Mouse (Mus musculus) hindbrain, embryonic 10.5 days (tissue): ENCODE results near the gene Cbx7. TPM values are rescaled to one million over a fixed set of nuclear protein-coding genes. Genes with fewer than 3 reads are reported as not detected.

Experiments
- DNase-seq: peaks from one replicate; pipeline ENCODE4 v3.0.0-alpha.2; 2017; ENCODE audit warnings: low spot score
- H3K27ac ChIP-seq: fragments of 300-500 bp; sonication (generic); 2 replicates; pipeline ENCODE4 v1.5.1; 2016; ENCODE audit warnings: mild to moderate bottlenecking, moderate library complexity
- H3K27me3 ChIP-seq: fragments of 300-500 bp; sonication (generic); 2 replicates; pipeline ENCODE4 v1.6.1; 2016; ENCODE audit warnings: mild to moderate bottlenecking; ENCODE audit not compliant: poor library complexity, insufficient read depth, severe bottlenecking
- H3K36me3 ChIP-seq: fragments of 300-500 bp; sonication (generic); 2 replicates; pipeline ENCODE4 v1.6.1; 2016; ENCODE audit warnings: mild to moderate bottlenecking, moderate library complexity
- H3K4me1 ChIP-seq: fragments of 300-500 bp; sonication (generic); replicated peaks from 2 replicates; pipeline ENCODE4 v1.6.1; 2016; ENCODE audit warnings: mild to moderate bottlenecking
- H3K4me3 ChIP-seq: fragments of 300-500 bp; sonication (generic); 2 replicates; pipeline ENCODE4 v1.5.1; 2016; ENCODE audit warnings: mild to moderate bottlenecking, moderate library complexity
- H3K9me3 ChIP-seq: fragments of 300-500 bp; sonication (generic); 2 replicates; pipeline ENCODE4 v1.6.1; 2016; ENCODE audit warnings: mild to moderate bottlenecking, moderate library complexity
- WGBS: fragments of 180-500 bp; shearing (Covaris S2); methylation state at CpG from one replicate; pipeline ENCODE4 v1.1.7; 2016; 5-methylcytosine and 5-hydroxymethylcytosine counted together
- polyA plus RNA-seq: library from polyadenylated mRNA; unstranded; fragments of >200 nt; fragmentation: Nextera tagmentation; extraction: Ambion mirVana; gene quantifications from 2 replicates; pipeline ENCODE4 v1.2.1, GENCODE M21; 2016

The Cbx7 gene
- polyA plus RNA-seq, 1 experiment from 2014 or later: 2.4 TPM

DNA sequence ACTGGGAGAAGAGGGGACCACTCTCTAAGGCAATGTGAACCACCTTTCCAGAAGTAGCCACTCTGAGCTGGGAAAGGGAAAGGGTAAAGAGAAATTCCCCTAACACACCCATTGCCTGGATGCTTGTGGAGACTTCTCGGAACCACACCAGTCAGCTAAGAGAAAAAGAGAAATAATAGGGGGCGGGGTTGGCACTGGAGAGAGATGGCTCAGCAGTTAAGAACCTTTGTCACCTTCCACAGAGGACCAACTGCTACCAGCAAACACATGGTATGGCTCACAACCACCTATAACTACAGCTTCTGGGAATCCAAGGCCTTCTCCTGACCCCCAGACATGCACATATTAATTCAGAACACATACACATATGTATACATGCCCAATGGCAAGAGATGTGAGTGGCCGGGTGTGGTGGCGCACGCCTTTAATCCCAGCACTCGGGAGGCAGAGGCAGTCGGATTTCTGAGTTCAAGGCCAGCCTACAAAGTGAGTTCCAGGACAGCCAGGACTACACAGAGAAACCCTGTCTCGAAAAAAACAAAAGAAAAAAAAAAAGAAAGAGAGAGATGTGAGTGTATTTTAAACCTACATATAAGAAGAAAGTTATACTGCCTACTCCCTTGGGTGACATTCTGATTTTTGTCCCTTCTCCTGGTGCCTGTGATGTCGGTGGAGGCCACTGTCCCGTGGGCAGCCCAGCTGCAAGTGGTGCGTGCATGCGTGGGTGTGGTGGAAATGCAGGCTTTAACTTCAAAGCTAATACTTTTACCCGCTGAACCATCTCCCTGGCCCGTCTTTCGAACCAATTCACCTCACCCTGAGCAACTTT lies 77.7 kb downstream of the Cbx7 start:
- H3K36me3 ChIP-seq: no peaks in the 10 kb centered on the region
- H3K27ac ChIP-seq: no peak overlapping the region
- peaks cover 33% of the 10 kb centered on the region for H3K27me3 ChIP-seq
- no peaks in the 10 kb centered on the region for H3K9me3 ChIP-seq
- DNase-seq: no peak
- H3K4me1 ChIP-seq: peaks cover 16% of the 10 kb centered on the region
- H3K4me3 ChIP-seq: peak overlapping the region; percentile 52
- WGBS: 81% methylated on average over 15 of the region's 15 CpGs

- H3K27ac ChIP-seq: peak overlapping the region; percentile 76
- H3K27me3 ChIP-seq: peaks cover 33% of the 10 kb centered on the region
- H3K36me3 ChIP-seq: no peaks in the 10 kb centered on the region
- peak overlapping the region; percentile 52 for H3K4me3 ChIP-seq
- H3K4me1 ChIP-seq: peaks cover 16% of the 10 kb centered on the region
- WGBS: 0% methylated on average over 12 of the region's 12 CpGs
- H3K9me3 ChIP-seq: no peaks in the 10 kb centered on the region
- peak; percentile 49 for DNase-seq
These were observed 78.7 kb downstream of the Cbx7 start for GRCm38 (mm10) chr15:79892213-79892541.

GRCm38 (mm10) chr15:79891436-79892212 lies 79.3 kb downstream of the Cbx7 start, which contains the start of gene Apobec3:
TSS of gene Apobec3 (plus strand) at chr15:79891659.
- Histone ChIP-seq H3K4me1 (peaks cover 16% of the 10 kb centered on the region), H3K36me3 (no peaks in the 10 kb centered on the region), H3K4me3 (peak within 1 kb of the TSS; percentile 52), H3K27me3 (peaks cover 33% of the 10 kb centered on the region), H3K27ac (peak within 1 kb of the TSS; percentile 76), H3K9me3 (no peaks in the 10 kb centered on the region)
- WGBS: 2% methylated on average over 20 of the region's 20 CpGs
- DNase-seq: peak; percentile 74

DNA sequence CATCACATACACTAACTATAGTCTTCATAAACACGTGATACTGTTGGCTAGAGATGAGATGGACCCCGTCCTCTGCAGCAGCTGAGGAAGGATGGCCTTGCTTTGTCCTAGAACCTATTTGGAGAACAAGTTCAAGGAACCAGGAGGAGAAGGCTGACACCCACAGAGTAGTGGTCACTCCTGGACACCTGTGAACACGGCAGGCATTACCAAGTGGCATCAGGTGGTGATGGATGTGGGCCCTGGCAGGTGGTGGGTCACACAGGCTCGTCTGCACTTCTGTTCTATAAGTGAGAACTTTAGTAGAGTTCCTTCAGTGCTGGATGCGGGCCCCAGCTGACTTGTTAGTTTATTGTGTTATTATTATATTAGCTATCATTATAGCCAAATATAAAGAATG lies 86.1 kb downstream of the Cbx7 start:
- Histone ChIP-seq H3K4me3 (no peak overlapping the region), H3K27me3 (peaks cover 5% of the 10 kb centered on the region; the same call in 1 of the 2 replicates), H3K36me3 (no peaks in the 10 kb centered on the region), H3K27ac (no peak overlapping the region), H3K9me3 (no peaks in the 10 kb centered on the region), H3K4me1 (peaks cover 11% of the 10 kb centered on the region)
- 83% methylated on average over 5 of the region's 5 CpGs for WGBS
- DNase-seq: no peak

DNA sequence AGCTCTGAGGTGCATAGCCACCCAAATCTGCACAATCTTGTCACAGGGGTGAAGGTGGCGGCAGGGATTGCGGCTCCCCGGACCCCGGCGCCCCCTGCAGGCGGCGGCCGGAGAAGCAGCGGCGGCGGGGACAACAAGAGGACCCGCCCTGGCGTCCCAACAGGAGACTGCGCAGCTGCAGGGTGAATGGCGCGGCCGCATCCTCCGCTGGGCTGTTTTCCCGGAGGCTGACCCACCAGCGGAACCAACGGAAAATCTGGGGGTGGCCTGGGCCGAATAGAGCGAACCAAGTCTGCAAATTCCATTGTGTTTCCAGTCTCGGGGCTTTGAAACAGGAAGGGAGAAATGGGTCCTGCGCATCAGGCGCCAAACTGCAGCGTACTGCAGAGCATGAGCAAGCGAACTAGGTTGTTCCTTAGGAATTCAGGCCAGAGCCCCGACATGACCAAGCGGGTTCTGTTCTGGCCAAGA lies 87.5 kb downstream of the Cbx7 start:
- peaks cover 18% of the 10 kb centered on the region for H3K4me1 ChIP-seq
- H3K27me3 ChIP-seq: peaks cover 5% of the 10 kb centered on the region; the same call in 1 of the 2 replicates
- H3K36me3 ChIP-seq: no peaks in the 10 kb centered on the region
- peak overlapping the region; percentile 93 for H3K27ac ChIP-seq
- H3K4me3 ChIP-seq: peak overlapping the region; percentile 57
- WGBS: under 1% methylated on average over 30 of the region's 30 CpGs
- peak; percentile 94 for DNase-seq
- no peaks in the 10 kb centered on the region for H3K9me3 ChIP-seq

DNA sequence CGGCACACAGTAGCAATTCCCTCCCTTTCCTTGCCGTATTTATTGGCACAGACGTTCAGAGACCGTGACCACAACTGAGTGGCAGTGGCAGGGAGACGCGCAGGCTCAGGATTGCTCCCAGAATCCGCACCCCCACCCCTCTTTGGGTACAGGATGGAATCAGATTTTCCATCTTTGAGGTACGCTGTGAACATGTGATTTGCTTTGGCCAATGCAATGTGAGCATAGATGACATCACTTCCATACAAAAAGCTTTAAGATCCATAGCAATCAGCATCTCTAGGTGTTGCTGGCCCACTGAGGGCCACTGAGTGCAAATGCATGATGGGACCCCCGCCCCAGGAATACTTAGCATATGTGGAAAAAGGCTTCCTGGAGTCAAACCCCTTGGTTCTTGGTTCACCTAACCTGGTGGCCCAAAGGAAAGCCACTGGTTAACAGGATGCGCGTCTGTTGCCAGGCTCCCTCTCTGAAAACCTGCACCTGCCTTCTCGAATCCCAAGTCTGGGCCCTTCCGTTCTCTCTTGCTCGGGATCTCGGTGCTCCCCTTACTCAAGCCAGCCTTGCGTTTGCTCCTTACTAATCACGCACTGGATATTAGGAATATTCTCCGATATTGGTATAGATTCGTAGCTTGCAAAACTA lies 88.2 kb downstream of the Cbx7 start:
- no peak for DNase-seq
- peaks cover 5% of the 10 kb centered on the region; the same call in 1 of the 2 replicates for H3K27me3 ChIP-seq
- 31% methylated on average over 19 of the region's 19 CpGs for WGBS
- H3K4me1 ChIP-seq: peaks cover 18% of the 10 kb centered on the region
- peak overlapping the region; percentile 93 for H3K27ac ChIP-seq
- peak overlapping the region; percentile 57 for H3K4me3 ChIP-seq
- H3K36me3 ChIP-seq: no peaks in the 10 kb centered on the region
- H3K9me3 ChIP-seq: no peaks in the 10 kb centered on the region

GRCm38 (mm10) chr15:79880477-79880876 lies 90.4 kb downstream of the Cbx7 start:
- Histone ChIP-seq H3K4me1 (peaks cover 18% of the 10 kb centered on the region), H3K36me3 (no peaks in the 10 kb centered on the region), H3K27me3 (peaks cover 5% of the 10 kb centered on the region; the same call in 1 of the 2 replicates), H3K27ac (no peak overlapping the region), H3K4me3 (no peak overlapping the region), H3K9me3 (no peaks in the 10 kb centered on the region)
- 89% methylated on average over 3 of the region's 3 CpGs for WGBS
- no peak for DNase-seq

DNA sequence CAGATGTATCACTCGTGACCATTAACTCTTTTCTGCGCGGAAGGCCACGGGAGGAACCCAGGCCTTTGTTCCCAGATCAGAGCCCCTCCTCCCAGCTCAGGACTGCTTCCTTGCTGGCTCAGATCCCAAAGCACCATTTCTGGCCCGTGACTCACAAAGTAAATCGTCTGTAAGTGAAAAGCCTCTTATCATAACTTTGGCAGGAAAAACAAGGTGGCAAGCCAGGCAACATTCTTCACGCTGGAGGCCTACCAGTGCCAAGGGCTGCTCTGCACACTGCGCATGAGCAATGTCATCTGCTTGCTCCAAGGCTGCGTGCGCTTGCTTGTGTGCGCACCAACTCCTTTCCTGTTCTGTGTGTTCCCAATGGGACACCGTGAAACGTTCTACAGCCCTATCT lies 91.6 kb downstream of the Cbx7 start:
- no peak overlapping the region for H3K27ac ChIP-seq
- no peak for DNase-seq
- peaks cover 18% of the 10 kb centered on the region for H3K4me1 ChIP-seq
- no peaks in the 10 kb centered on the region for H3K36me3 ChIP-seq
- 71% methylated on average over 13 of the region's 13 CpGs for WGBS
- H3K9me3 ChIP-seq: no peaks in the 10 kb centered on the region
- peaks cover 5% of the 10 kb centered on the region; the same call in 1 of the 2 replicates for H3K27me3 ChIP-seq
- no peak overlapping the region for H3K4me3 ChIP-seq

DNA sequence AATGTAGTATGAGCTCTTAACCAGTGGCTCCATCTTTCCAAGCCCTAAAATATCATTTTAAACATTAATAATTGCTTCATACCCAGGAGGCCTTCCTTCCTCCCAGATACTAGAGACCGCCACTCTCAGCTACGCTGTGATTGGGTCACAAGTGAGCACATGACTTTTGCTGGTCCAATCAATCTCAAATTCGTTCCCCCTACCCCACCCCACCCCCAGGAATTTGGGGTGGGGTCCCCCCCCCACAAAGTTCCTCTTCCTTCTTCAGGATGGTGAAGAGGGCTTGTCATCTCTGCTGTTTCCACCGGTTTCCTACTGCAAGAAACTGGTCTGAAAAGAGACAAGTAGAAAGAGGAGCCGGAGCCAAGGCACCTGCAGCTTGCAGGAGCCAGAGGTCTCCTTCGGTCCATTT lies 92.2 kb downstream of the Cbx7 start:
- WGBS: 72% methylated on average over 6 of the region's 6 CpGs
- DNase-seq: no peak
- Histone ChIP-seq H3K36me3 (no peaks in the 10 kb centered on the region), H3K9me3 (no peaks in the 10 kb centered on the region), H3K4me1 (peaks cover 18% of the 10 kb centered on the region), H3K4me3 (no peak overlapping the region), H3K27ac (no peak overlapping the region), H3K27me3 (peaks cover 5% of the 10 kb centered on the region; the same call in 1 of the 2 replicates)

- no peak overlapping the region for H3K4me3 ChIP-seq
- no peaks in the 10 kb centered on the region for H3K9me3 ChIP-seq
- 0 out of 2 replicates have a peak, but pooled peaks cover 7% of the 10 kb centered on the region for H3K4me1 ChIP-seq
- H3K27me3 ChIP-seq: no peaks in the 10 kb centered on the region
- no peak for DNase-seq
- WGBS: 92% methylated on average over 18 of the region's 18 CpGs
- no peak overlapping the region for H3K27ac ChIP-seq
- H3K36me3 ChIP-seq: no peaks in the 10 kb centered on the region
These were observed 95.5 kb downstream of the Cbx7 start for GRCm38 (mm10) chr15:79875261-79875995.

DNA sequence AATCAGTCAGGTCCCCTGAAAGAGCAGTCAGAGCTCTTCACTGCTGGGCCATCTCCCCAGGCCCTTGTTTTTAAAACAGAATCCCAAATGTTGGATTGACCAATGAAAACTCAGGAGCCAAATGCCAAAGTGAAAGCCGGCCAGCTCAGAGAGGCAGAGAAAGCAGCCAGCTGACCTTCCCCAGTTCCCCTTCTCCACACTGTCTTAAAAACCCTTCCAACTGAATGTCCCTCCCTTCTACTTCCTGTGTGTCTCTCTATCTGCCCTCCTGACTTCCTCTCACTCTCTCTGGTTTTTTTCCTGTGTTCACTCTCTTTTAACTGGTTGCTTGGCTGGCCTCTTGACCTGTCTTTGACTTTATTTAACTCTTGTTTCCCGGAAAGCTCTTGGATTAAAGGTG lies 96.9 kb downstream of the Cbx7 start:
- Histone ChIP-seq H3K4me3 (no peak overlapping the region), H3K27me3 (no peaks in the 10 kb centered on the region), H3K27ac (no peak overlapping the region), H3K36me3 (no peaks in the 10 kb centered on the region), H3K4me1 (0 out of 2 replicates have a peak, but pooled peaks cover 2% of the 10 kb centered on the region), H3K9me3 (no peaks in the 10 kb centered on the region)
- WGBS: 66% methylated on average over 2 of the region's 2 CpGs
- no peak for DNase-seq

- Histone ChIP-seq H3K4me1 (no peaks in the 10 kb centered on the region), H3K27me3 (no peaks in the 10 kb centered on the region), H3K4me3 (no peak overlapping the region), H3K27ac (no peak overlapping the region), H3K36me3 (no peaks in the 10 kb centered on the region), H3K9me3 (no peaks in the 10 kb centered on the region)
- WGBS: 91% methylated on average over 8 of the region's 8 CpGs
- no peak for DNase-seq
These were observed 97.4 kb downstream of the Cbx7 start for GRCm38 (mm10) chr15:79873545-79873944.
